In the genomic region with DNA sequence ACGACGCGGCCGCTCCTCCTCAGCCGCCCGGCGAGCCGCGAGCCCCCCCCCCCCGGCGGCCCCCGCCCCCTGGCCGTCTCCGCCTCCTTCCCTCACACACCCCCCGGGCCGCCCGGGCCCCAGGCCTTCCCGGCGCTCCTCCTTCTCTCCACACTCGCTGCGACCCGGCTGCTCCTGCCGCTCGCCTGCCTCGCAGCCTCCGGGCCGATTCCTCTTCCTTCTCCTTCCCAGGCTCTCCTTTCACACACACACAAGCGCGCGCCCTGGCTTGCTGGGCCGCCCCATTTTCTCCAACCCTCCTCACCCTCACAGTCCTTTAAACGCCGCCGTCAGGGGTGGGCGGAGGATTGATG, we compare ENCODE assay signal across 8 mouse cellular contexts. TPM values are rescaled to one million over a fixed set of nuclear protein-coding genes. Genes with fewer than 3 reads are reported as not detected.
DNase-seq lines count a peak whose midpoint lies in the region; ATAC-seq lines count a peak whose summit lies in the region.

No protein-coding gene starts in this region.

- peak; percentile 54 for ATAC-seq in cerebellum, adult (ENCODE audit: insufficient number of reproducible peaks, low FRiP score, low TSS enrichment)
- ATAC-seq in forebrain, embryonic 12.5 days (ENCODE audit: low FRiP score), result no peak
- peak; percentile 74 for ATAC-seq in limb, embryonic 11.5 days (ENCODE audit: insufficient number of reproducible peaks, low FRiP score, low TSS enrichment, low read depth)

- H3K4me3 ChIP-seq in forebrain, embryonic 12.5 days (replicated peaks), result peak overlapping the region; percentile 81
- H3K4me3 ChIP-seq in limb, embryonic 11.5 days (ENCODE audit: low read depth, low read length), result peak overlapping the region; percentile 83

- H3K27ac ChIP-seq in forebrain, embryonic 12.5 days, result peak overlapping the region; percentile 99
- peak overlapping the region; percentile 98 for H3K27ac ChIP-seq in limb, embryonic 11.5 days (replicated peaks; ENCODE audit: low read depth, low read length)

- no peaks in the 10 kb centered on the region for H3K27me3 ChIP-seq in forebrain, embryonic 12.5 days
- H3K27me3 ChIP-seq in limb, embryonic 11.5 days (ENCODE audit: control insufficient read depth, insufficient read depth, low read length), result no peaks in the 10 kb centered on the region

- WGBS in forebrain, embryonic 12.5 days, result 1% methylated on average over 11 of the region's 35 CpGs
- 1% methylated on average over 20 of the region's 35 CpGs for WGBS in limb, embryonic 11.5 days

- H3K9ac ChIP-seq in forebrain, embryonic 12.5 days, result peak overlapping the region; percentile 93
- peak overlapping the region; percentile 93 for H3K9ac ChIP-seq in limb, embryonic 11.5 days (ENCODE audit: low read length)

- peaks cover 21% of the 10 kb centered on the region for H3K4me1 ChIP-seq in forebrain, embryonic 12.5 days
- peaks cover 10% of the 10 kb centered on the region for H3K4me1 ChIP-seq in limb, embryonic 11.5 days (ENCODE audit: control insufficient read depth, insufficient read depth, low read length)

- no peaks in the 10 kb centered on the region for H3K9me3 ChIP-seq in forebrain, embryonic 12.5 days
- no peaks in the 10 kb centered on the region for H3K9me3 ChIP-seq in limb, embryonic 11.5 days (ENCODE audit: control insufficient read depth, low read length)

- DNase-seq in cerebellum, adult 9-11 months, result no peak
- DNase-seq in retina, embryonic 14.5 days (ENCODE audit: low spot score), result peak; percentile 81
- no peak for DNase-seq in retina, postnatal 1 day
- peak; percentile 88 for DNase-seq in limb, embryonic 11.5 days (ENCODE audit: low spot score)
- DNase-seq in naive thymus-derived CD4-positive, alpha-beta T cell, adult 2 months (ENCODE audit: low read depth), result peak; percentile 73
- DNase-seq in Muller cell, postnatal 12 days (ENCODE audit: inconsistent ontology term), result no peak

- H3K4me2 ChIP-seq in forebrain, embryonic 12.5 days, result peak overlapping the region; percentile 87
- peak overlapping the region; percentile 89 for H3K4me2 ChIP-seq in limb, embryonic 11.5 days (ENCODE audit: low read depth, severe bottlenecking)

- H3K36me3 ChIP-seq in forebrain, embryonic 12.5 days (replicated peaks), result peaks cover 17% of the 10 kb centered on the region
- 0 out of 2 replicates have a peak, but pooled peaks cover 2% of the 10 kb centered on the region for H3K36me3 ChIP-seq in limb, embryonic 11.5 days (ENCODE audit: control insufficient read depth, insufficient read depth, low read length)

RNA-seq across cellular contexts. Expression of a gene that starts 16.0 kb away (rescaled TPM):
- polyA plus RNA-seq in forebrain, embryonic 12.5 days (2016; fragmentation: Nextera tagmentation; extraction: Ambion mirVana), result 34.0 and 37.5 TPM in 2 replicates
- polyA plus RNA-seq in limb, embryonic 11.5 days (2014; fragmentation: Nextera tagmentation; extraction: Ambion mirVana), result 22.1 and 24.4 TPM in 2 replicates

Comparison
In these comparisons a context has a peak if more than half of its experiments do, and no peak if none do; other contexts are left out.
1. DNase-seq: peak in retina, embryonic 14.5 days (single experiment), limb, embryonic 11.5 days (single experiment) and naive thymus-derived CD4-positive, alpha-beta T cell, adult 2 months (single experiment); none in cerebellum, adult 9-11 months (single experiment), retina, postnatal 1 day (single experiment) and Muller cell, postnatal 12 days (single experiment).